Mouse (Mus musculus) adrenal gland, adult 18-20 months (tissue): ENCODE results near the gene Il10rb. TPM values are rescaled to one million over a fixed set of nuclear protein-coding genes. Genes with fewer than 3 reads are reported as not detected.
A peak's percentile ranks its signal among the peaks of the same experiment; 100 is the strongest.

Source experiments
- DNase-seq, 2 experiments: peaks; one replicate each; pipeline ENCODE4 v3.0.0; 2021 to 2022; ENCODE audit warnings: low spot score in 2 of 2
- long read RNA-seq, 2 experiments: library from polyadenylated mRNA; stranded (forward); transcript quantifications; one replicate each; pipeline ENCODE4 v2.0.0; 2021
- total RNA-seq, 2 experiments: library from RNA; stranded (reverse); gene quantifications; 1 replicate in 1 of 2; 2 replicates in 1 of 2; pipeline ENCODE4 v1.2.3; 2021

Gene Il10rb
- 100 to 1,000 TPM; 176 to 268 TPM for total RNA-seq
- long read RNA-seq, experiment 1, transcript Il10rb-201 (7 exons, 1,850 nt): major isoform, 179 of 195 reads
- long read RNA-seq, experiment 1, partial matches to known transcripts: 4 of 195 reads
- long read RNA-seq, experiment 1, other reads (novel, unspliced or antisense): 12 of 195 reads
- long read RNA-seq, experiment 2, transcript Il10rb-201 (7 exons, 1,850 nt): major isoform, 350 of 407 reads
- long read RNA-seq, experiment 2, partial matches to known transcripts: 36 of 407 reads
- long read RNA-seq, experiment 2, other reads (novel, unspliced or antisense): 21 of 407 reads

GRCm38 (mm10) chr16:91405640-91406584 lies at the start of gene Il10rb:
Gene Il10rb, plus strand, starts transcription at chr16:91406164.
- peak; percentile 81 to 82 for DNase-seq

GRCm38 (mm10) chr16:91356760-91357525 lies 49.0 kb upstream of the Il10rb start:
- DNase-seq: peak in 1 of 2 experiments; percentile 46

GRCm38 (mm10) chr16:91357526-91357900 lies 48.5 kb upstream of the Il10rb start:
- peak in 1 of 2 experiments; percentile 51 for DNase-seq

GRCm38 (mm10) chr16:91358555-91358954 lies 47.4 kb upstream of the Il10rb start:
- DNase-seq: peak in 1 of 2 experiments; percentile 69

GRCm38 (mm10) chr16:91359531-91359930 lies 46.4 kb upstream of the Il10rb start:
- no peak for DNase-seq

- no peak for DNase-seq
Observed at GRCm38 (mm10) chr16:91360162-91360561, 45.8 kb upstream of the Il10rb start.

- no peak for DNase-seq
Observed at GRCm38 (mm10) chr16:91362006-91362405, 44.0 kb upstream of the Il10rb start.

- peak; percentile 45 to 71 for DNase-seq
Observed at GRCm38 (mm10) chr16:91362616-91363272, 43.2 kb upstream of the Il10rb start.

- no peak for DNase-seq
Observed at GRCm38 (mm10) chr16:91363483-91363882, 42.5 kb upstream of the Il10rb start.

- DNase-seq: no peak
Observed at GRCm38 (mm10) chr16:91366567-91366966, 39.4 kb upstream of the Il10rb start.

- DNase-seq: no peak
Observed at GRCm38 (mm10) chr16:91367066-91367465, 38.9 kb upstream of the Il10rb start.

GRCm38 (mm10) chr16:91372577-91373472 lies 33.1 kb upstream of the Il10rb start, which contains the start of gene Ifnar2:
Gene Ifnar2, plus strand, starts transcription at chr16:91372783.
- DNase-seq: peak; percentile 84 to 85

- no peak for DNase-seq
Observed at GRCm38 (mm10) chr16:91373473-91374252, 32.3 kb upstream of the Il10rb start.

GRCm38 (mm10) chr16:91374253-91374634 lies 31.7 kb upstream of the Il10rb start:
- no peak for DNase-seq

GRCm38 (mm10) chr16:91376701-91377100 lies 29.3 kb upstream of the Il10rb start:
- no peak for DNase-seq

- no peak for DNase-seq
Observed at GRCm38 (mm10) chr16:91378431-91378986, 27.5 kb upstream of the Il10rb start.

GRCm38 (mm10) chr16:91378991-91379390 lies 27.0 kb upstream of the Il10rb start:
- no peak for DNase-seq

- no peak for DNase-seq
Observed at GRCm38 (mm10) chr16:91379412-91379811, 26.6 kb upstream of the Il10rb start.
